Mouse (Mus musculus) cortical plate, adult 2 months (tissue): ENCODE data around the gene Mecp2.

Experiments
- CTCF ChIP-seq: fragments of 200-500 bp; IDR thresholded peaks from 2 replicates; pipeline ENCODE4 v1.5.1; 2011; ENCODE audit warnings: mild to moderate bottlenecking, control low read depth, low read length; ENCODE audit not compliant: insufficient read depth; ENCODE audit errors: extremely low read depth
- POLR2A ChIP-seq: fragments of 200-500 bp; IDR thresholded peaks from 2 replicates; pipeline ENCODE4 v1.6.1; 2011; ENCODE audit warnings: mild to moderate bottlenecking, low read length, control low read depth; ENCODE audit not compliant: insufficient read depth; ENCODE audit errors: extremely low read depth

DNA sequence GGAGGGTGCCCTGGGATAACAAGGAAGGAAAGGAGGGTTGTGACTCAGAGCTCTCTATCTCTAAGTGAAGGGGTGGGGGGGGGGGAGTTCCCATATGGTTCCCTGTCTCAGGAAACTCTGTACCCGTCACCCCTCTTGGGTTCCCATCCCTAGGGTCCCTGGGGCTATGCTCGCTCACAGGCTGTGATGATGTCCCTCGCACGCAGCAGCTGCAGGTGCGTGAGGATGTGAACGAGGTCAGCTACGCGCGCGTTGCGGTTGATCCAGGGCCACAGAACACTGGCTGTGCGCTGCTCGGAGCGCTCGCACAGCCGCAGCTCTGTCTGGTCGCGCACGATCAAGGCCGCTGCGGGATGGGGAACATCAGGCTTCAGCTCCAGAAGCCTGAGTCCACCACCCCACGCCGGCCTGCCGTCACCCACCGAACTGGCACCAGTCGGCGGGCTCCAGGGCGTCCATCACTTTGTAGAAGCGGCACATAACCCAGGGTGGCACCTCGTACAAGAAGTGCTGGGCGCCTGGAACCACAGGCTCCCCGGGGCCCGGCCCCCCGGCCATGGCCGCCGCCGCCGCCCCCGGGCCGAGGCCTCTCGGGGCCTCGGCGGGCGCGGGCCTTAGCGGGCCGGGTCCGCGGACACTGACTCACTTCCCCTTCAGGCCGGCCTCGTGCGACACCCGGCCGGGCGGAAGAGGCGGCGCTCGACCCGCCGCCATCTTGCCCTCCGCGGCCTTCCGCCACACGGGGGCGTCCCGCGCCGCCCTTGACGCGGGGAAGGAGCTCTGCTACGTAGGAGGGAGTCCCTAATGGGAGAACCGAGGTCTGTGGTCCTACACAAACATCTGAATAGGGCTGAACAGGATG, 111.7 kb downstream of the Mecp2 start, which contains the start of gene Irak1:
- peak; percentile 26; the same call in 1 of the 2 replicates for TF ChIP-seq CTCF
- 0 out of 2 replicates have a peak, but pooled peaks have one; percentile 8 for TF ChIP-seq POLR2A
